Mouse (Mus musculus): Measurements from ENCODE around the gene AA467197.
A peak's percentile ranks its signal among the peaks of the same experiment; 100 is the strongest.

The AA467197 gene

GRCm38 (mm10) chr2:122636686-122637085 is at the start of gene AA467197:
AA467197 (plus strand) TSS chr2:122636986.
- no peak for DNase-seq (ENCODE audit: low spot score in 2 of 2)

GRCm38 (mm10) chr2:122587861-122588519 is 48.8 kb upstream of the AA467197 start:
- no peak for DNase-seq (ENCODE audit: low spot score in 2 of 2)

GRCm38 (mm10) chr2:122590351-122590750 is 46.4 kb upstream of the AA467197 start:
- DNase-seq (ENCODE audit: low spot score in 2 of 2): no peak

GRCm38 (mm10) chr2:122591213-122591612 is 45.6 kb upstream of the AA467197 start:
- DNase-seq (ENCODE audit: low spot score in 2 of 2): no peak

- DNase-seq (ENCODE audit: low spot score in 2 of 2): no peak
These were observed 41.3 kb upstream of the AA467197 start for GRCm38 (mm10) chr2:122595461-122595860.

GRCm38 (mm10) chr2:122599736-122600135 is 37.0 kb upstream of the AA467197 start:
- DNase-seq (ENCODE audit: low spot score in 2 of 2): no peak

GRCm38 (mm10) chr2:122601354-122601753 is 35.4 kb upstream of the AA467197 start:
- no peak for DNase-seq (ENCODE audit: low spot score in 2 of 2)

GRCm38 (mm10) chr2:122605829-122606228 is 31.0 kb upstream of the AA467197 start:
- no peak for DNase-seq (ENCODE audit: low spot score in 2 of 2)

- no peak for DNase-seq (ENCODE audit: low spot score in 2 of 2)
These were observed 28.0 kb upstream of the AA467197 start for GRCm38 (mm10) chr2:122608820-122609219.

- peak; percentile 49 to 74 for DNase-seq (ENCODE audit: low spot score in 2 of 2)
These were observed 25.8 kb upstream of the AA467197 start, which contains the start of gene Gatm for GRCm38 (mm10) chr2:122610746-122611653. Gatm (minus strand) TSS chr2:122611303.

GRCm38 (mm10) chr2:122611654-122611973 is 25.2 kb upstream of the AA467197 start:
- peak in 1 of 2 experiments; percentile 1 for DNase-seq (ENCODE audit: low spot score in 2 of 2)

GRCm38 (mm10) chr2:122616237-122616636 is 20.5 kb upstream of the AA467197 start:
- DNase-seq (ENCODE audit: low spot score in 2 of 2): no peak

- DNase-seq (ENCODE audit: low spot score in 2 of 2): no peak
These were observed 19.0 kb upstream of the AA467197 start for GRCm38 (mm10) chr2:122617792-122618191.

GRCm38 (mm10) chr2:122618719-122619118 is 18.1 kb upstream of the AA467197 start:
- no peak for DNase-seq (ENCODE audit: low spot score in 2 of 2)

GRCm38 (mm10) chr2:122621337-122622110 is 15.3 kb upstream of the AA467197 start:
- no peak for DNase-seq (ENCODE audit: low spot score in 2 of 2)

GRCm38 (mm10) chr2:122625930-122626329 is 10.9 kb upstream of the AA467197 start:
- no peak for DNase-seq (ENCODE audit: low spot score in 2 of 2)

- DNase-seq (ENCODE audit: low spot score in 2 of 2): peak; percentile 74 to 86
These were observed 7.8 kb upstream of the AA467197 start for GRCm38 (mm10) chr2:122628976-122629375.

GRCm38 (mm10) chr2:122629871-122630270 is 6.9 kb upstream of the AA467197 start:
- DNase-seq (ENCODE audit: low spot score in 2 of 2): peak in 1 of 2 experiments; percentile 3

- peak; percentile 90 to 92 for DNase-seq (ENCODE audit: low spot score in 2 of 2)
These were observed 6.1 kb upstream of the AA467197 start for GRCm38 (mm10) chr2:122630465-122631225.

- DNase-seq (ENCODE audit: low spot score in 2 of 2): peak in 1 of 2 experiments; percentile 24
These were observed 5.5 kb upstream of the AA467197 start for GRCm38 (mm10) chr2:122631226-122631801.

- peak; percentile 48 to 55 for DNase-seq (ENCODE audit: low spot score in 2 of 2)
These were observed 776 bp downstream of the AA467197 start for GRCm38 (mm10) chr2:122637526-122637997.

Data from heart, adult 9 months (tissue).